Mouse (Mus musculus): ENCODE results near the gene Crot.
A peak's percentile ranks its signal among the peaks of the same experiment; 100 is the strongest.
"Not testable (repeated sequence)": the region's sequence is repeated elsewhere in the genome, so short reads cannot be mapped to it uniquely, and the experiment has no call there.

Gene Crot

GRCm38 (mm10) chr5:8996686-8997512 is at the start of gene Crot:
Gene Crot (minus strand): TSS chr5:8997324.
- DNase-seq = peak; percentile 88

DNA sequence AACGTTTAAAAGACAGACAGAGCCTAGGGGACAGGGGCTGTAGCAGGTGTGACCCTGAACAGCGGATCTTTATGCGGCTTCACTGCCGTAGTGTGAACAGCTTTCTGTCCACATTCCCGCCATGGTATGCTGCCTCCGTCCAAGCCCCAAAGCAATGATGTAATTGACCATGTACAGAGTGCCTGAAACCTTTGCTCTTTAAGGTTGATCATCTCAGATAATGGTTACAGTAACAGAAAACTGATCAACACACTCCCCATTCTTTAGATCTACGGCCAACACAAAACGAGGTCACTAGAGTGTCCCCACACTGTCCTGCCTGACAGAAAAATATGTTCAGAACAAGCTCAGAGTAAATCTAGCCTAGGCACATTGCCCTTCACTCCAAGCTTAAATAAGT is 48.8 kb upstream of the Crot start:
- no peak for DNase-seq

DNA sequence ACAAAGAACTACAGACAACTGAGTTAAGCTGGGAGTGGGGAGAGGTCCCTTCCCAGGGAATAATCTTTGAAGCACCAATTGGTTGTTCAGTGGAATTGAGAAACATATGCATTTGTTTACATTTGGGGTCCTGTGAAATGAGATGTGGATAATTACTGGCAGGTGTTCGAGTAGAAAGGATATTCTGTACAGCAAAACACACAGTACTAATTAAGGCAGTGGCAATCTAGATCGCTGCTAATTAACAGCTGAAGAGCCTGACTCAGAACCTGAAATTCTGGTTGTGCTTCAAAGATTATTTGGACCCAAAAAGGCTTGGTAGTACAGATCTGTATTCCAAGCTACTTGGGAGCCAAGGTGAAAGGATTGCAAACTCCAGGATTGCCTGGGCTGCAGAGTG is 47.7 kb upstream of the Crot start:
- no peak for DNase-seq

DNA sequence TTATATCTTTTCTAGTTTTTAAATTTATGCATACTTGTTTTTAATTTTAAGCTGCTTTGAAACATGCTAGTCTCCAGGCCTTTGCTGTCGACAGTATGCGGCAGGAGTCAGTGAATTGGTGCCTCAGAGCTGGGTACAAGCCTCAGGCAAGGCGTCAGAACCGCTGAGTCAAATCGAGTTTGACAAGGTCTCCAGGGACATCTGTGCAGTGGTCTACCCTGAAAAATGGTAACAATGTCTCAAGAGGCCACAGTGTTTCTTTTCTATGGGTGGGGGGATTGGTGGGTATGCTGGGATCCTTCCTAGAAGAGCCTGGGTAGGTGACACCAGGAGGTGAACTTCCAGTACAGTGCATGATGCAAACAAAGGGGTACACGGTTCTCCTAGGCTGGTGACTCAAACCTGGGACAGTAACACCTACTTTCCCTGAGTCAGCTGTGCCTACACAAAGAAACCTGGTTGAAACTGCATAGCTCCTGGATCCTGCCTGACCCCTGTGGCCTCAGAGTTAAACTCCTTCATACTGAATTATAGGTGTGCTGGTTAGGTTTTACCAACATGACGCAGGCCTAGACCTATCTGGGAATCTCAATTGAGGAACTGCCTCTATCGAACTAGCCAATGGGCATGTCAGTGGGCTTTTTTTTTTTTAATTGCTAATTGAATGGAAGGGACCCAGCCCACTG is 46.6 kb upstream of the Crot start:
- no peak for DNase-seq

- no peak for DNase-seq
These were observed 45.7 kb upstream of the Crot start for GRCm38 (mm10) chr5:9042721-9043416.

GRCm38 (mm10) chr5:9040665-9041215 is 43.6 kb upstream of the Crot start:
- no peak for DNase-seq

GRCm38 (mm10) chr5:9039978-9040377 is 42.9 kb upstream of the Crot start:
- no peak for DNase-seq

GRCm38 (mm10) chr5:9037292-9037691 is 40.2 kb upstream of the Crot start:
- DNase-seq = no peak

DNA sequence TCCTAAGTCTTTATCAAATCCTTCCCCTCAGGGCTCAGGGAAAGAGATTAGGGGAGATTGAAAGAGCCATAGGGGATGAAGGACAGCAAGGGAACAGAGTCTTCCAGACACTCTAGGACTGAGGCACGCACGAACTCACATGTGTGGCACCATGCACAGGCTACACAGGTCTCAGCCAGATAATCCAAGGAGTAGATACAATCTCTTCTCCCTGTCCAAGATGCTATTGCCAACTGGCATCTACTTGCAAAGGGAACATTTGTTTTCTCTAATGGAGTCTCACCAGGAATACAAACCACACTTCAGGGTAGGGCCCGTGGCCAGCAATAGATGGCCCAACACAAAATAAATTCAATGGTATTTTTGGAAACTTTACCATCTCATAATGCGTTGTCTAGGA is 38.3 kb upstream of the Crot start:
- no peak for DNase-seq

- no peak for DNase-seq
These were observed 37.4 kb upstream of the Crot start for GRCm38 (mm10) chr5:9034535-9034934.

DNA sequence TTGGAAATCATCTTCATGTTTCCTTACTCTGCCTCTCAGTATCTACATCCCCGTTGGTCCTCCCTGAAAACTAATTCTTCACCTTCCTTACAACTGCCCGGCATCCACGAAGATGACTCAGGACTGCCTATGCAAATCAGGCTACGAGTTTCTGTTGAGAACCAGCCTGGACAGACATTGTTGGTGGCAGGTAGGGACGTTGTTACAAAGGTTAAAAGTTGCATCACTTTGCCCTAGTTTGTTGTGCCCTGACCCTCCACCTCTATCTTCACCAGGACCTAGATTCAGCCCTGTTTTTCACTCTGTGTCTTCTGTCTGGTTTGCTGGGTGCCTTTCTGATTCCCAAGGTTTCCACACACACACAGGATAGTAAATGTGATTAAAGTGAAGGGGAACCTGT is 36.7 kb upstream of the Crot start:
- no peak for DNase-seq

GRCm38 (mm10) chr5:9032641-9033040 is 35.5 kb upstream of the Crot start:
- no peak for DNase-seq

DNA sequence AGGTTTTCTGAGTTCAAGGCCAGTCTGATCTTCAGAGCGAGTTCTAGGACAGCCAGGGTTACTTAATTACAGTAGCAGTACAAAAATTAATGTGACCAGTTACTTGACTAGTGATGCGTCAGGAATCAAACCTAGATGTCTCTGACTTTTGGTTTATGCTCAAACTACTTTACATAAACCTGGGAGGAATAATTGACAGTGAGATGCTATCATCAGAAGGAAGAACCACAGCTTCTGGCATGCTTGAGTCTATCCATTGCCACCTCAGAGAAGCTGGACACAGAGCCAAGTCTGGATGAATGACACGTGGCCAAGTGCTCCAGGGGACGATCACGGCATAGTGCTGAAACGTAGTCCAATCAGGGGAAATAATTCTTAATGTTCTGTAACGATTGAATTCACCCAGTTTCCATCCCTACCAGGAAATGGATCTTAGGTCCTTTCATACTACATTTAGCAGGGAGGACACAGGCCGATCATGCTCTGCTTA is 35.0 kb upstream of the Crot start:
- DNase-seq = no peak

GRCm38 (mm10) chr5:9028266-9028841 is 31.2 kb upstream of the Crot start:
- no peak for DNase-seq

GRCm38 (mm10) chr5:9015352-9015751 is 18.2 kb upstream of the Crot start:
- DNase-seq = no peak

DNA sequence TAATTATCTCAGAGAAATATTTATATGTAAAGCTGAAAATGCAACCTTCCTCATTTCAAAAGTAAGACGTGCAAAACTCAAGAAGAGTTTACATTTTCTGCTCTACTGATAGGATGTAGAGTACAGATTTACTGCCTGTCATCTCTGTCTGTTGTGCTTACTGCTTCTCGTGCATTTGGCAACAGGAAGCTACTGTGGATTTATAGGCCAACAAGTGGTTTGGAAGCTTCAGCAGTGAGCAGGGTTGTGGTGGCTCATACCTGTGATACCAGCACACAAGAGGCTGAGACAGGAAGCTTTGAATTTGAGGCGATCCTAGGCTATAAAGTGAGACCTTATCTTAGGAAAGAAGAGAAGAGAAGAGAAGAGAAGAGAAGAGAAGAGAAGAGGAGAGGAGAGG is 17.6 kb upstream of the Crot start:
- DNase-seq = no peak

- DNase-seq = no peak
These were observed 14.2 kb upstream of the Crot start for GRCm38 (mm10) chr5:9011374-9011773.

GRCm38 (mm10) chr5:9010166-9010565 is 13.0 kb upstream of the Crot start:
- no peak for DNase-seq

- not testable (repeated sequence) for DNase-seq
These were observed 9.5 kb upstream of the Crot start for GRCm38 (mm10) chr5:9006585-9006984.

DNA sequence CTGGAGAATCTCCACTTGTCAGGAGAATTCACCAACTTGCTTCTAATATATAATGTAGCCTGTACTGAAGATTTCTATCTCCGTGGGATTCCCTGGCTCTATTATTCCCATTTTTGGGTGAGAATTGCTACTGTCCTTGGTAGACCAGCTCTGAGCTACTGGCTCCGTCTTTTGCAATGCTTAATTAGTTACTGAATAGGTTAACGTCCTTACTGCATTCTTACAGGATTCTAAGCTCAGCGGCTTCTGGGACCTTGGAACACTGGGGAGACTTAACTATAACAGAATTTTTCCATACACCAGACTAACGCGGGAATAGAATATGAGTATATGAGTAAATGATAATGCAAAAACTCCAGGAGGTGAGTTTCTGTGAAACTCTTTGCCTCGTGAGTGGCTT is 2.9 kb upstream of the Crot start:
- DNase-seq = not testable (repeated sequence)

DNA sequence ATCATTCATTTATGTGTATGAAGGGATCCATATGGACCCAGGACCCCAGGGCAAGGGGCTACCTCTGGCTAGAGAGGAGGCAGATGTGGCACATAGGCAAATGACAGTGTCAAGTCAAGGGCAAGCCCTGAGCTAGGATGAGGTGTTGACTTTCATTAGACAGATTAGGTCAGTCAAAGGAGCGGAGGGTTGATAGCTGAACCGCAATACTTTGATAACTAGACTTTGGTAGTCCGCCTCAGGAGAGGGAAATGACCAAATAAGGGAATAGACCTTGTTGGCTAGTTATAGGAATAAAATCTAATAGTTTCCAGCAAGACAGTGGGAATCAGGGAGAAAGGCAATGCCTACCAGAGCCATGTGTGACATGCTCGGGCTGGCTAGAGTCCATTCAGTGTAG is 2.0 kb upstream of the Crot start:
- DNase-seq = no peak

DNA sequence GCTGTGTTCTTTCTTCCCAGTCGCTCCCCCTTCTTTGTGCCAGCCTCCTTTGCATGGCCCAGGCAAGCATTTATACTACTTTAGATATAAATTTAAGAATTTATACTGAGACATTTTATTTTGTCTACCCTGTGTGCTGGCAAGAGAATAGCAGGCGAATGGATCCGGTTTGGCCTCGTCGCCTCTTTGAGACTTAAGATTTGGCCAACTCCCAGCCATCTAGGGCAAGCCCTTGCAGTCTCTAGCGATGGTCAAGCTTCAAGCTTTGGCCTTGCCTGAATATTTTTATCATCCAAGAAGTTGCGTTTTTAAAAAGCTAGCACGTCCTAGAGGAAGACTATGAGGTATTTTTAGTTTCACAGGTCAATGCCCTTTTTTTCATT is 380 bp upstream of the Crot start:
- no peak for DNase-seq

Measured in cerebellum, adult 8-10 months (tissue).